Mouse (Mus musculus): ENCODE results near the gene Rab26. TPM values are rescaled to one million over a fixed set of nuclear protein-coding genes. Genes with fewer than 3 reads are reported as not detected.

Gene Rab26
- total RNA-seq, 2 experiments from 2014 or later, result 0.70 to 1.3 TPM

DNA sequence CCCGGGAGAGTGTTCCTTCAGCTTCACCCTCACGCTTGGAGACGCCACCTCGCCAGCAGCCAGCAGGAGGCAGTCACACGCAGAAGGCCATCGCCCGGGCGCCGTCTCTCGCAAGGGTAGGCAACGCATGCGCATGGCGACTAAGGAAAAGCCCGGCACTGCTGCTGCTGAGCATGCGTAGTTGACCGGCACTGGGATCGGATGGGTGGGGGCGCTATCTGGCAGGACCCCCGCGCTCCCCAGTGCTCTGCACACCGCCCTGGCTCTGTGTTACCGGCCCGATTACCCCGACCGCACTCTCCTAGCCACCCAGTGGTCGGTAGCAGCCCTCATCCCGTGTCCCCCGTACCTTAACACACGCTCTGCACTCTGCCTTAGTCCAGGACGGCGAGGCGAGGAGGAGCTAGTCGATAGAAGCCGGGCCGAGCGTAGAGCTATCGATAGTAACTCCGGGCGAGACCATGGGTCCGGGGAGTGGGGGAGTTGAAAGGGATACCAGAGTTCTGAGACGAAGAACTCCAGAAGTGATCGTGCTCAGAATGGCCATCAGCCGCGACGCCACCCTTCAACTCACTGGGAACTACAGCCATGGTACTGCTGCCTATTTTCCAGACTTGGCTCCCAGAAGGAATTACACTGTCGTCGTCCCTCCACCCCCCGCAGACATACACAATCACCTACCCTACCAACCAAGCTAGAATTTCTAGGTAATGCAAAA is 55.2 kb downstream of the Rab26 start, which contains the start of gene Mlst8:
Gene Mlst8 (minus strand): TSS at position 416 of the 718 bp plus-strand sequence.
- DNase-seq, result peak; percentile 98

GRCm38 (mm10) chr17:24477985-24478600 is 55.9 kb downstream of the Rab26 start:
- DNase-seq, result no peak

Other genes with a start within 250 kb of the Rab26 start
- gene Abca17, start 183.1 kb downstream of the Rab26 start, total RNA-seq (2021), result under 1 TPM in 1 of 2 experiments, not detected in 1; 0.07 TPM
- 10 to 100 TPM; 19.8 to 24.4 TPM for gene Abca3, start 182.3 kb downstream of the Rab26 start, total RNA-seq (2021)
- gene Rnps1, start 119.6 kb downstream of the Rab26 start, total RNA-seq (2021), result 10 to 100 TPM; 65.7 to 78.7 TPM
- gene Eci1, start 107.6 kb downstream of the Rab26 start, total RNA-seq (2021), result 100 to 1,000 TPM; 228 to 310 TPM
- gene Dnase1l2, start 91.1 kb downstream of the Rab26 start, total RNA-seq (2021), result 1 to 10 TPM; 2.1 to 4.3 TPM
- gene E4f1, start 63.9 kb downstream of the Rab26 start, total RNA-seq (2021), result 10 to 100 TPM; 16.8 to 20.2 TPM
- gene Pgp, start 63.8 kb downstream of the Rab26 start, total RNA-seq (2021), result 10 to 100 TPM; 85.9 to 94.4 TPM
- gene Bricd5, start 60.3 kb downstream of the Rab26 start, total RNA-seq (2021), result under 1 TPM; 0.30 to 0.46 TPM
- 10 to 100 TPM; 22.8 to 24.3 TPM for gene Mlst8, start 55.1 kb downstream of the Rab26 start, total RNA-seq (2021)
- 10 to 100 TPM; 14.7 to 25.7 TPM for gene Caskin1, start 45.6 kb downstream of the Rab26 start, total RNA-seq (2021)
- gene Traf7, start 6.3 kb downstream of the Rab26 start, total RNA-seq (2021), result 100 to 1,000 TPM in 1 of 2 experiments, 10 to 100 TPM in 1; 94.7 to 118 TPM
- 10 to 100 TPM; 46.9 to 49.1 TPM for gene Pkd1, start 15.6 kb upstream of the Rab26 start, total RNA-seq (2021)
- gene Tsc2, start 98.4 kb upstream of the Rab26 start, total RNA-seq (2021), result 100 to 1,000 TPM in 1 of 2 experiments, 10 to 100 TPM in 1; 79.2 to 103 TPM
- gene Nthl1, start 98.5 kb upstream of the Rab26 start, total RNA-seq (2021), result 1 to 10 TPM; 7.8 TPM
- 10 to 100 TPM; 48.0 to 88.5 TPM for gene Slc9a3r2, start 116.1 kb upstream of the Rab26 start, total RNA-seq (2021)
- gene Npw, start 124.2 kb upstream of the Rab26 start, total RNA-seq (2021), result not detected
- 10 to 100 TPM; 47.5 to 51.1 TPM for gene Zfp598, start 135.5 kb upstream of the Rab26 start, total RNA-seq (2021)
- 1 to 10 TPM; 1.7 to 2.0 TPM for gene Syngr3, start 155.7 kb upstream of the Rab26 start, total RNA-seq (2021)
- 10 to 100 TPM; 34.5 to 42.0 TPM for gene Gfer, start 161.9 kb upstream of the Rab26 start, total RNA-seq (2021)
- 1 to 10 TPM; 4.5 to 6.1 TPM for gene Noxo1, start 162.0 kb upstream of the Rab26 start, total RNA-seq (2021)
- gene Tbl3, start 173.4 kb upstream of the Rab26 start, total RNA-seq (2021), result 10 to 100 TPM; 36.0 to 38.5 TPM
- not detected for gene Rnf151, start 183.9 kb upstream of the Rab26 start, total RNA-seq (2021)
- 100 to 1,000 TPM; 720 to 747 TPM for gene Rps2, start 183.9 kb upstream of the Rab26 start, total RNA-seq (2021)
- 100 to 1,000 TPM; 239 to 246 TPM for gene Ndufb10, start 190.3 kb upstream of the Rab26 start, total RNA-seq (2021)
- gene Rpl3l, start 193.6 kb upstream of the Rab26 start, total RNA-seq (2021), result under 1 TPM in 1 of 2 experiments, not detected in 1; 0.40 TPM
- 10 to 100 TPM; 84.2 to 86.1 TPM for gene Msrb1, start 202.4 kb upstream of the Rab26 start, total RNA-seq (2021)
- 1 to 10 TPM; 1.8 to 2.2 TPM for gene Hs3st6, start 218.8 kb upstream of the Rab26 start, total RNA-seq (2021)

All from adrenal gland, postnatal 36 days (tissue).